Mouse (Mus musculus) ES-Bruce4 (cell line): ENCODE data around the gene Taok2.

Experiments used
- CTCF ChIP-seq: IDR thresholded peaks from one replicate; pipeline ENCODE4 v1.8.1; 2011; ENCODE audit warnings: low read depth, low read length
- EP300 ChIP-seq: IDR thresholded peaks from 2 replicates; pipeline ENCODE4 v1.6.1; 2011; ENCODE audit warnings: low read depth, low read length; ENCODE audit not compliant: insufficient read depth
- POLR2A ChIP-seq: IDR thresholded peaks from one replicate; pipeline ENCODE4 v1.8.1; 2011; ENCODE audit warnings: low read length; ENCODE audit not compliant: insufficient read depth

DNA sequence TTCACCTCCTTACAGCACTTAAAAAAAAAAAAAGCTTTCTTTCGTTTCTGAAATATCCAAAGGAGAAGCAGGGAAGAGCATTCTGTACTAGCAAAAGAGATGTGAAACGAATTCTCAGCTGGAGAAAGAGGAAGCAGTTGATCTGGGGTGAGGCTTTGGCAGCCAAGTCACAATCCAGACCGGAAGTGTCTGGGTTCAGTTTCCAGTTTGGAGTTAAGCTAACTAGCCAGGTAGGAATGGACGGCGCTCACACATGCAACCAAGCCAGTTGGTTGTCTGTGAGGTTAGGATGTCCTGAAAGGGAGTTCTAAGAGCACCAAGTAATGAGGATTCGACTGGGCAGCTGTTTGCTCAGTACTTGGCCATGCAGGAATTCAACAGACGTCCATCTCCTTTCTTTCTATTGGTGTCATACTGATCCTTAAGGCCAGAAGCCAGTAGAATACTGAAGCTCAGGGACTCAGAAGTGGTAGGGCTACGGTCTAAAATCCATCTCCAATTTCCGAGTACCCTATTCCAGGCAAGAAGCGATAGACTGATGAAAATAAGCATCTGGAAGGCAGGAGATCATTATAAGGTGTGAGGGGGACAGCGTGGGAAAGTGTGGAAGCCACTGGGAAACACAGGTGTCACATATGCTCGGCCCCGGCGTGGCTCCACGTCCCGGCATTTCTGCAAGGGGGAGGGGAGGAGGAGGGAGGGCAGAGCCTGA is 13.0 kb upstream of the Taok2 start:
- no peak for TF ChIP-seq POLR2A
- no peak for TF ChIP-seq CTCF
- no peak for TF ChIP-seq EP300
